Mouse (Mus musculus) skeletal muscle tissue, adult 2 months (tissue): ENCODE measurements around the gene Rpl39l.
A peak's percentile ranks its signal among the peaks of the same experiment; 100 is the strongest.
"Not testable (repeated sequence)": the region's sequence is repeated elsewhere in the genome, so short reads cannot be mapped to it uniquely, and the experiment has no call there.

Experiments
- DNase-seq: peaks from one replicate; pipeline ENCODE4 v3.0.0-alpha.2; 2012; ENCODE audit warnings: low read depth, low spot score

Gene Rpl39l

GRCm38 (mm10) chr16:10170005-10170404, at the start of gene Rpl39l:
Rpl39l (plus strand) TSS chr16:10170226.
- DNase-seq = peak; percentile 1

GRCm38 (mm10) chr16:10127586-10127985, 42.4 kb upstream of the Rpl39l start:
- DNase-seq = no peak

DNA sequence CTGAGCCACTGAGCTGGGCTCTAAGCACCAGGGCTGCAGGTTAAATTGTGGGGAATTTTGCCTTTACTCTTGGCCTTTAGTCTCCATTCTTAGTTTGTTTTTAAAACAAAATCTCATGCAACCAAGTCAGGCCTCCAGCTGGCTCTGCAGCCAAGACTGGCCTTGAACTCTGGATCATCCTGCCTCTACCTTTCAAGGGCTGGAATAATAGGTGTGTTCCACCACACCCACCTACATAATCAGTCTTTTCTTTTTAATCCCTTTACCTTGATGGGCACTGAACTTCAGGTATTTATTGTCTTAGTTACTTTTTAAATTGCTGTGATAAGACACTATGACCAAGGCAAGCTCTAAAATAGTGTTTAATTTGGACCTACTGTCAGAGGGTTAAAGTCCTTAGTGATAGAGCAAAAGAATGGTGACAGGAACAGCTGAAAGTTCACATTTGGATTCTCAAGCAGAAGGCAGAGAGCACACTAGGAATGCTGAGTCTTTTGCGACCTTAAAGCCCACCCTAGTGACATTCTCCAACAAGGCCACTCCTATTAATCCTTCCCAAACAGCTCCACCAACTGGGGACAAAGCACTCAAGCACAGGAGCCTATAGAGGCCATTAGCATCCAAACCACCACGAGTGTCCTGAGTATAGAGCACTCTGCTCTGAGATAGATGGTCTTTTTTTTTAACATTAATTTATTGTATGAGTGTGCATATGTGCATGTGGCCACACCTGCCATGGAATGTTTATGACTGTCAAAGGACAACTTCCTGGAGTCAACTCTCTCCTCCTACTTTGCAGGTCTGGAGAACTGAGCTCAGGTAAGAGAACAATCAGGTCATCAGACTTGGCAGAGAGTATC, 40.7 kb upstream of the Rpl39l start:
- no peak for DNase-seq

DNA sequence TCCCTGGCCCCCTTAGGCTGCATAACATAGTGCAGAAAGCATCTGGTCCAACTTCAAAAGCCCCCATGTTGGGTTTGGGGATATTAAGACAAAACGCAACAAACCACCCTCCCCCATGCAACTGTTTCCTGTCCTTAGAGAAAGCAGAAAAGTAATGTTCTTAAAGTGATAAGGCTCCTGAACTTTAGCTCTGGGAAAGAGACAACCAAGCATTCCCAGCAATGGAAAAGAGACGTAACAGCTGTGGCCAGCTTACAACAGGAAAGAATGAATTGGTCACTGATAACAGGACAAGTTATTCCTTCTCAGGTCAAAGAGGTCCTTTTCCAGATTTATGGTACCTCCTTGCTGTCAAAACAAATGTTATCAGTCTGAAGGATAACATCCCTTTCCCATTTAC, 26.9 kb upstream of the Rpl39l start:
- DNase-seq = no peak

GRCm38 (mm10) chr16:10147401-10147800, 22.6 kb upstream of the Rpl39l start:
- DNase-seq = no peak

GRCm38 (mm10) chr16:10169123-10169905, 712 bp upstream of the Rpl39l start:
- no peak for DNase-seq

DNA sequence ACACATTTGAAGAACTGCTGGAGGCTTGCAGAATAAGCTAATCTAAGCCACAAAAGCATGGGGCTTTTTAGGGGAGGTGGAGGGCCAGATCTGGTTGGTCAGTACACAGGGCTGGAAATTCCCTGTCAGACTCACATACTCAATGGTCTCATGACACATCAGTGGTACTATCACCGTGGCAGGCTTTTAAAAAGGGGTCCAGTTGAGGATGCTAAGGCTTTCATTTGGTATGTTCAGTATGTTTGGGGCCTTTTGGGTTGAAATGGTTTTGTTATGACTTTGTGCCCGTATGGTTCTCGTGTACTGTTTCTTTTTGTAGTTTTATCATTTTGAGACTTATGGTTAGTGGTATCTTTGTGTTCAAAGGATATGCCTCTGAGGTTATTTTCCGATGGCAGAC, 1.2 kb downstream of the Rpl39l start:
- DNase-seq = no peak

- DNase-seq = no peak
These were observed 2.3 kb downstream of the Rpl39l start for GRCm38 (mm10) chr16:10172179-10172820.

GRCm38 (mm10) chr16:10187461-10187860, 17.4 kb downstream of the Rpl39l start:
- DNase-seq = not testable (repeated sequence)

DNA sequence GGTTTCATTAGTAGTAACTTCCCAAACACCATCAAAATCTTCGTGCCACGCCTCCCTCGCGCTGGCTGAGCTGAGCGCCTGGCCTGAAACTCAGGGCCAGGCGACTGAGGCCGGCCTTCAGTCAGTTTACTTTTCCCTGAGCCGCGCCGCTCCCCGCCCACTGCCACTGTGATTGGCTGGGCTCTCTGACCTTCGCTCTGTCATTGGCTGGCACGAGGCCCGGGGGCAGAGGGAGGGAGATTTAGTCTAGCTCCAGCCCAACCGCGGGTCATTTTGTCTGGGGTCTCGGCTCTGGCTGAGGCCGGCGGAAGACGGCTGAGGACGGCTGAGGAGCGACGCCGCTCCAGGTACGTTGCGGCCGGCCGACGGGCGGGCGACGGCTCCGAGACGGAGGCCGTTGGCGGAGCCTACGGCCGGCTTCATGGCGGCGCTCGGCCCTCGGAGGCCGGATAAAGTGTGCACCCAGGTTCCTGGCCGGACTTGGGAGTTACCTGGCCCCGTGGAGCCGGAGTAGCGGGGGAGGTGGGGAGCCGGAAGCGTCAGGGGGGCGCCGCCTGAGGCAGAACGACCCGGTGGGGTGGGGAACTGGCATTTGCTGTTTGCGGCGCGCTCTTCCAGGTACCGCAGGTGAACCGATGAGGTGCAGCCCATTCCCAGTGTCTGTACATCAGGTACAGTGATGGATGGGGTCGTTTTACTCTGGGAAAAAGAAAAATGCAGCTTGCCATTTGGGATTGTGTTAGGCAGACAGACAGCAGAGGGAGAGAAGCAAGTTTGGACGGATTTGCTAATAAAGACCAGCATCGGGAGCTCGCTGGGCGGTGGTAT, 22.9 kb downstream of the Rpl39l start, which contains the start of gene Atf7ip2:
Gene Atf7ip2, plus strand, starts transcription at position 34 of the 828 bp plus-strand sequence.
- peak; percentile 38 for DNase-seq

- no peak for DNase-seq
These were observed 38.8 kb downstream of the Rpl39l start for GRCm38 (mm10) chr16:10208777-10209176.

DNA sequence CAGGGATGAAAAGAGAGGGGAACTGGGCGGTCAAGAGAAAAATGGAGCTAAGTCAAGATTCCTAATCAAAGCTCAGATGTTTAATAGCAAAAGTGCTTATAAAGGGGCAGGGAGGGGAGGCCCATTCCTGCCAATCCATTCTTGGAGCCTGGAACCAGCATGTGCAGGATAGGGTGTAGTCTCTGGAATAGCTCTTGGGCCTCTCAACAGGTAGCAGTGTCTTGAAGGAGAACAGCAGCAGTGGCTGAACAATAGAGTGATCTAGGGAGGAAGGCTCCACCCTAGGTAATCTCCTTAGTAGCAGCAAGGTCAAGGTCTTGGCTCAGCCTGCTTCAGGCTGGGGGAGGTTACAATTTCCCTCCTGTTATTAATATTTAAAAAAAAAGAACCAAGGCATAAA, 46.3 kb downstream of the Rpl39l start:
- not testable (repeated sequence) for DNase-seq

DNA sequence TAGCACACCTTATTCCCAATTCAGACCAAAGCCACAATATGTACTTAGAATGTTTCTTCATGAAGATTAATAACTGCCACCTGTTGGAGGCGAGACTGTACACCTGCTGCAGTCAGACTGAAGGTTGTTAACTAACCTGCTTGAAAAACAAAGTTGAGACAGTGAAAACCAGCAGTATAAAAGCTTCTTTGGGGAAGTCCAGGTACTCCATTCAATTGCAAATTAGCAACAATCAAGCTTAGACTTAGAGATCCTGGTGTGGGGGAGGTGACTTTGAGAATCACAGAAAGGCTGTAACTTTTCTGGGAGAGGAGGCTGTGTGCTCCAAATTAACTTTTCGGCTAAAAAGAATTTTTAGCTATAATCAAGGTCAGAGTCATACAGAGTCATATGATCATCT, 47.0 kb downstream of the Rpl39l start:
- DNase-seq = not testable (repeated sequence)
